Mouse (Mus musculus) heart, postnatal 0 days (tissue): ENCODE measurements around the gene Peli2.

Experiments
- CTCF ChIP-seq: IDR thresholded peaks from 2 replicates; pipeline ENCODE4 v1.5.1; 2016; ENCODE audit warnings: antibody characterized with exemption, control low read depth, low read depth
- EP300 ChIP-seq: IDR thresholded peaks from 2 replicates; pipeline ENCODE4 v1.6.1; 2016; ENCODE audit warnings: antibody characterized with exemption, low read depth

- no peak for TF ChIP-seq CTCF
- no peak for TF ChIP-seq EP300
Measured at GRCm38 (mm10) chr14:48303235-48303634, 182.6 kb downstream of the Peli2 start.
